Mouse (Mus musculus) CH12.LX (cell line): ENCODE results near the gene Asic2. TPM values are rescaled to one million over a fixed set of nuclear protein-coding genes. Genes with fewer than 3 reads are reported as not detected.

ENCODE experiments used
- DNase-seq: peaks from one replicate; pipeline ENCODE4 v3.0.0-alpha.2; 2013; ENCODE audit errors: extremely low read depth
- H3K27ac ChIP-seq: 2 replicates; pipeline ENCODE4 v1.5.1; 2012; ENCODE audit warnings: low read depth, mild to moderate bottlenecking, control low read depth, moderate library complexity; ENCODE audit not compliant: insufficient read depth
- H3K27me3 ChIP-seq: replicated peaks from 2 replicates; pipeline ENCODE3; 2012; ENCODE audit warnings: inconsistent platforms
- H3K36me3 ChIP-seq, 2 experiments: replicated peaks in 1 of 2; 2 replicates each; pipeline versions ENCODE3 to v1.6.1; 2012; ENCODE audit warnings: inconsistent platforms in 1 of 2, low read length in 1 of 2, mild to moderate bottlenecking in 1 of 2, mixed read lengths in 1 of 2, moderate library complexity in 1 of 2; ENCODE audit not compliant: control insufficient read depth in 1 of 2, insufficient read depth in 1 of 2
- H3K4me1 ChIP-seq, 2 experiments: 2 replicates each; pipeline ENCODE4 v1.6.1; 2012; ENCODE audit warnings: inconsistent platforms in 1 of 2, moderate library complexity in 1 of 2; ENCODE audit not compliant: insufficient read depth in 2 of 2, control insufficient read depth in 1 of 2
- H3K4me2 ChIP-seq: 2 replicates; pipeline ENCODE4 v1.6.1; 2012; ENCODE audit warnings: low read depth, mild to moderate bottlenecking, control low read depth; ENCODE audit not compliant: poor library complexity, insufficient read depth, severe bottlenecking
- H3K4me3 ChIP-seq, 3 experiments: fragments of 150-350 bp in 1 of 3; sonication (generic) in 1 of 3; replicated peaks in 1 of 3; 2 replicates each; pipeline versions ENCODE3 to v1.5.1; 2011 to 2012; ENCODE audit warnings: low read depth in 2 of 3, low read length in 2 of 3, mild to moderate bottlenecking in 2 of 3, moderate library complexity in 2 of 3, control low read depth in 1 of 3, improper control_type of control experiment in 1 of 3, inconsistent platforms in 1 of 3, mixed read lengths in 1 of 3; ENCODE audit not compliant: poor library complexity in 1 of 3
- H3K79me2 ChIP-seq: replicated peaks from 2 replicates; pipeline ENCODE4 v1.6.1; 2012; ENCODE audit warnings: mild to moderate bottlenecking, moderate library complexity; ENCODE audit not compliant: control insufficient read depth, poor library complexity, insufficient read depth, severe bottlenecking; ENCODE audit errors: extremely low read depth
- H3K9ac ChIP-seq: 2 replicates; pipeline ENCODE4 v1.6.1; 2012; ENCODE audit warnings: low read depth, mild to moderate bottlenecking, control low read depth, moderate library complexity; ENCODE audit not compliant: insufficient read depth
- H3K9me3 ChIP-seq: replicated peaks from 2 replicates; pipeline ENCODE3; 2012; ENCODE audit warnings: low read length, inconsistent platforms, mixed read lengths
- CHD1 ChIP-seq: IDR thresholded peaks from 2 replicates; pipeline ENCODE4 v1.6.1; 2012; ENCODE audit warnings: low read depth, low read length, improper control_type of control experiment, inconsistent platforms
- CHD2 ChIP-seq: IDR thresholded peaks from 2 replicates; pipeline ENCODE4 v1.6.1; 2011; ENCODE audit warnings: low read length, improper control_type of control experiment
- GABPA ChIP-seq: IDR thresholded peaks from 2 replicates; pipeline ENCODE4 v1.6.1; 2012; ENCODE audit warnings: low read depth, low read length, improper control_type of control experiment, inconsistent platforms; ENCODE audit not compliant: insufficient replicate concordance
- HCFC1 ChIP-seq: IDR thresholded peaks from 2 replicates; pipeline ENCODE4 v1.6.1; 2012; ENCODE audit warnings: low read depth, mild to moderate bottlenecking, inconsistent platforms, low read length, improper control_type of control experiment
- IRF4 ChIP-seq: IDR thresholded peaks from 2 replicates; pipeline ENCODE4 v1.6.1; 2014; ENCODE audit warnings: low read depth, mild to moderate bottlenecking, inconsistent platforms, low read length, improper control_type of control experiment
- JUND ChIP-seq: conservative IDR thresholded peaks from 2 replicates; pipeline ENCODE4 v1.6.1; 2011; ENCODE audit warnings: low read depth, low read length, improper control_type of control experiment
- KAT2A ChIP-seq: IDR thresholded peaks from 2 replicates; pipeline ENCODE4 v1.6.1; 2012; ENCODE audit warnings: low read length, improper control_type of control experiment, inconsistent platforms; ENCODE audit not compliant: insufficient replicate concordance
- MAFK ChIP-seq: IDR thresholded peaks from 2 replicates; pipeline ENCODE4 v1.6.1; 2011; ENCODE audit warnings: low read length, improper control_type of control experiment; ENCODE audit not compliant: insufficient replicate concordance
- MXI1 ChIP-seq: IDR thresholded peaks from 2 replicates; pipeline ENCODE4 v1.6.1; 2011; ENCODE audit warnings: mild to moderate bottlenecking, low read depth, low read length, improper control_type of control experiment
- NRF1 ChIP-seq: IDR thresholded peaks from 2 replicates; pipeline ENCODE4 v1.6.1; 2014; ENCODE audit warnings: low read depth, mild to moderate bottlenecking, inconsistent platforms, low read length, improper control_type of control experiment, moderate library complexity
- RAD21 ChIP-seq: IDR thresholded peaks from 2 replicates; pipeline ENCODE4 v1.6.1; 2011; ENCODE audit warnings: low read depth, mild to moderate bottlenecking, low read length, improper control_type of control experiment, moderate library complexity
- SIN3A ChIP-seq: IDR thresholded peaks from 2 replicates; pipeline ENCODE4 v1.6.1; 2012; ENCODE audit warnings: low read length, improper control_type of control experiment, inconsistent platforms
- TBP ChIP-seq: conservative IDR thresholded peaks from 2 replicates; pipeline ENCODE4 v1.6.1; 2011; ENCODE audit warnings: low read depth, low read length, improper control_type of control experiment
- UBTF ChIP-seq: IDR thresholded peaks from 2 replicates; pipeline ENCODE4 v1.6.1; 2012; ENCODE audit warnings: low read depth, mild to moderate bottlenecking, inconsistent platforms, low read length, improper control_type of control experiment, moderate library complexity
- ZC3H11A ChIP-seq: IDR thresholded peaks from 2 replicates; pipeline ENCODE4 v1.6.1; 2012; ENCODE audit warnings: low read depth, mild to moderate bottlenecking, inconsistent platforms, low read length, improper control_type of control experiment
- ZMIZ1 ChIP-seq: IDR thresholded peaks from 2 replicates; pipeline ENCODE4 v1.6.1; 2012; ENCODE audit warnings: low read depth, mild to moderate bottlenecking, inconsistent platforms, low read length, improper control_type of control experiment
- dilution Hi-C: fragments of 300-500 bp; cut with MboI; formaldehyde crosslinking; loops from 2 replicates; pipeline ENCODE4 v1.14.3; 2020; ENCODE audit warnings: low sequenced_read_pairs; ENCODE audit not compliant: extremely low pct_unique_long_range_greater_than_20kb, extremely low pct_ligation_motif_present
- in situ Hi-C: fragments of 300-500 bp; cut with MboI; formaldehyde crosslinking; loops from 3 replicates; pipeline ENCODE4 v1.14.3; 2019; ENCODE audit warnings: low sequenced_read_pairs, low pct_ligation_motif_present, low pct_unique_long_range_greater_than_20kb, mixed read lengths
- polyA plus RNA-seq: library from polyadenylated mRNA; unstranded; fragments of >175 nt; gene quantifications from 2 replicates; pipeline ENCODE4 v1.2.1, GENCODE M21; 2012; ENCODE audit warnings: low read depth; ENCODE audit not compliant: insufficient read length
- total RNA-seq, 2 experiments: library from RNA; depleted of rRNA; stranded (reverse); fragments of 300-350 nt in 1 of 2; fragments of >200 nt in 1 of 2; gene quantifications; 2 replicates each; pipeline ENCODE4 v1.2.3; 2012 to 2014

Asic2 gene
- total and polyA plus RNA-seq, 3 experiments, result not detected

DNA sequence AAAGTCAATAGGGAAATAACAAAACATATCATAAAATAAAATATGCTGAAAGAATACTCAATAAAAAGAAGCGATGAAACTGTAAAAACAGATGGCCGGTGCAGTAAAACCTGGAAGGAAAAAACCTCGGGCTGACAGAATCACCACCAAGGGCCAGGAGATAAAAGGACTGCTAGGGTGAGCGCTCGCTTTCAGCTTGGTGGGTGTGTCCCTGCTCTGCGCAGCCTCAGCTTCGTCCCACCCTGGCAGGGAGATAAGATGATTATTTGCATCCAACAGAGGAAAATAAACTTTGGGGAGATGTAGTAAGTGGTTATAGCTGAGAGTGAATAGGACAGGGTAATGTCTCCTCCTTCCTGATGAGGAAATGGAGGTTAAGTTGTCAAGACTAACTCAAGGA, 1113.3 kb downstream of the Asic2 start:
- Histone ChIP-seq H3K9me3 (no peaks in the 10 kb centered on the region), H3K27ac (no peak overlapping the region), H3K9ac (no peak overlapping the region), H3K36me3 (no peaks in the 10 kb centered on the region), H3K4me2 (peak overlapping the region; percentile 80; the same call in 1 of the 2 replicates), H3K4me1 (no peaks in the 10 kb centered on the region), H3K79me2 (no peaks in the 10 kb centered on the region), H3K27me3 (peaks cover 86% of the 10 kb centered on the region), H3K4me3 (no peak overlapping the region)
- no peak for DNase-seq
- dilution Hi-C loops, result no loop called here
- TF ChIP-seq NRF1 (peak; percentile 75), SIN3A (no peak), MAFK (no peak), JUND (no peak)
- in situ Hi-C loops, result no loop called here

- H3K27ac ChIP-seq, result no peak overlapping the region
- in situ Hi-C loops (no loop called here), dilution Hi-C loops (no loop called here)
- no peaks in the 10 kb centered on the region for H3K9me3 ChIP-seq
- no peak overlapping the region for H3K9ac ChIP-seq
- peaks cover 83% of the 10 kb centered on the region for H3K27me3 ChIP-seq
- H3K4me1 ChIP-seq, result no peaks in the 10 kb centered on the region
- H3K79me2 ChIP-seq, result no peaks in the 10 kb centered on the region
- no peak for TF ChIP-seq CHD1
- DNase-seq, result no peak
- H3K36me3 ChIP-seq, result no peaks in the 10 kb centered on the region
- H3K4me3 ChIP-seq, result no peak overlapping the region
- H3K4me2 ChIP-seq, result peak overlapping the region; percentile 80; the same call in 1 of the 2 replicates
Measured at GRCm38 (mm10) chr11:80854430-80854829, 1113.8 kb downstream of the Asic2 start.

GRCm38 (mm10) chr11:80853014-80853413, 1115.2 kb downstream of the Asic2 start:
- no peaks in the 10 kb centered on the region for H3K9me3 ChIP-seq
- dilution Hi-C loops, result no loop called here
- no peak for TF ChIP-seq HCFC1
- no peak for TF ChIP-seq GABPA
- no peak for TF ChIP-seq TBP
- TF ChIP-seq IRF4, result no peak
- no peak for TF ChIP-seq ZC3H11A
- no peak for TF ChIP-seq CHD2
- TF ChIP-seq KAT2A, result no peak
- TF ChIP-seq RAD21, result no peak
- TF ChIP-seq MXI1, result no peak
- no peak for TF ChIP-seq ZMIZ1
- no peak for TF ChIP-seq JUND
- TF ChIP-seq UBTF, result no peak
- TF ChIP-seq, all 38 proteins: peak for 0
- no peaks in the 10 kb centered on the region for H3K79me2 ChIP-seq
- H3K36me3 ChIP-seq, result no peaks in the 10 kb centered on the region
- no peak overlapping the region for H3K4me3 ChIP-seq
- no peak overlapping the region for H3K9ac ChIP-seq
- no peaks in the 10 kb centered on the region for H3K4me1 ChIP-seq
- in situ Hi-C loops, result no loop called here
- no peak for DNase-seq
- H3K27ac ChIP-seq, result no peak overlapping the region
- peaks cover 83% of the 10 kb centered on the region for H3K27me3 ChIP-seq
- H3K4me2 ChIP-seq, result no peak overlapping the region
